In the genomic region with DNA sequence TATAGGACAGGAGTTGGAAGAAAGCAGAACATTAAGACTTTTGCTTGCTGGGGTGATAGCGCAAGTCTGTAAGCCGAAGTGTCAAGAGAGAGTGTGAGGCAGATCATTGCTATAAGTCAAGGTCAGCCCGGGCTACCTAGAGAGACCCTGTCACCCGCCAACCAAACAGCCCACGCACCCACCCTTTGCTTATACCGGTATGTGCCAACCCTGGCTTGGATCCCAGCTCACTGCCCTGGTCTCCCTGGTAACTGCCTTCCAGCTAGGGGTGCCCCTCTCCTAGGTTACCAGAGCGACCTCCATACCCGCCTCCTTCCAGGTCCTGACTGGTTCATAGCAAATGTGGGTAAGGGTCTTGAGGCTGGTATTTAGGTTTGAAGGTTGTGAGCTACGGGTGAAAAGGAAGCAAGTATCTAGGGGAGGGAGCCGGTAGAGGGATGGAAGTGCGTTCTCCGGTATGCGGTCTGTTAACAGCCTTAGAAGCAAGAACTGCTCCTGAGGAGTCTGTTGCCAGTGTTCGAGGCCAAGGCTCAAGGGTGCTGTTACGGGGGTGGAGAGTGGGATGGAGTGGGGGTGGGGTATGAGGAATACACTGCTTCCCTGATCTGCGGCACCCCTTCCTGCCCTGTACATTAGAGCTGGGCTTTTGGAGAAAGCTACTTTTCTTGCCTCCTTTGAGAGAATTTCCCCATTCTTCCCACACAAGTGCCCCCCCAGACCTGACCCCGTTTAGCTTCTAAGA, we compare ENCODE assay signal across 8 mouse cellular contexts. TPM values are rescaled to one million over a fixed set of nuclear protein-coding genes. Genes with fewer than 3 reads are reported as not detected.
DNase-seq lines count a peak whose midpoint lies in the region; ATAC-seq lines count a peak whose summit lies in the region.

No protein-coding gene starts in this region.

- no peak overlapping the region for H3K27ac ChIP-seq in intestine, embryonic 15.5 days
- H3K27ac ChIP-seq in limb, embryonic 13.5 days, result no peak overlapping the region

- H3K36me3 ChIP-seq in intestine, embryonic 15.5 days, result no peaks in the 10 kb centered on the region
- no peaks in the 10 kb centered on the region for H3K36me3 ChIP-seq in limb, embryonic 13.5 days

- no peak overlapping the region for H3K4me3 ChIP-seq in intestine, embryonic 15.5 days (replicated peaks)
- peak overlapping the region; percentile 16 for H3K4me3 ChIP-seq in limb, embryonic 13.5 days

- peak; percentile 33; the same call in 1 of the 2 replicates for ATAC-seq in cerebellum, adult (ENCODE audit: insufficient number of reproducible peaks, low FRiP score, low TSS enrichment)
- ATAC-seq in intestine, embryonic 15.5 days, result no peak
- ATAC-seq in limb, embryonic 13.5 days (ENCODE audit: low FRiP score, low read depth), result no peak

- 5% methylated on average over 17 of the region's 17 CpGs for WGBS in intestine, embryonic 15.5 days
- WGBS in limb, embryonic 13.5 days, result 2% methylated on average over 17 of the region's 17 CpGs

- peak overlapping the region; percentile 33 for H3K4me2 ChIP-seq in intestine, embryonic 15.5 days (replicated peaks)
- H3K4me2 ChIP-seq in limb, embryonic 13.5 days (replicated peaks), result peak overlapping the region; percentile 51

- DNase-seq in cerebellum, adult 11 months, result no peak
- DNase-seq in ovary, adult 18-20 months (ENCODE audit: low spot score), result peak; percentile 52
- DNase-seq in ovary, postnatal 10 days (ENCODE audit: low spot score), result no peak
- DNase-seq in spleen, postnatal 4 days (ENCODE audit: low spot score in 2 of 2), result no peak
- DNase-seq in urinary bladder, postnatal 14 days (ENCODE audit: low spot score), result no peak

- no peaks in the 10 kb centered on the region for H3K9me3 ChIP-seq in intestine, embryonic 15.5 days
- no peaks in the 10 kb centered on the region for H3K9me3 ChIP-seq in limb, embryonic 13.5 days

- H3K4me1 ChIP-seq in intestine, embryonic 15.5 days (replicated peaks), result peaks cover 8% of the 10 kb centered on the region; the same call in 1 of the 2 replicates
- H3K4me1 ChIP-seq in limb, embryonic 13.5 days, result peaks cover 30% of the 10 kb centered on the region

- H3K27me3 ChIP-seq in intestine, embryonic 15.5 days (replicated peaks), result peaks cover 14% of the 10 kb centered on the region
- H3K27me3 ChIP-seq in limb, embryonic 13.5 days, result peaks cover 16% of the 10 kb centered on the region

- H3K9ac ChIP-seq in intestine, embryonic 15.5 days, result no peak overlapping the region
- peak overlapping the region; percentile 45 for H3K9ac ChIP-seq in limb, embryonic 13.5 days

RNA-seq across cellular contexts. Expression of a gene that starts 4.6 kb away (rescaled TPM):
- 3.5 and 3.9 TPM in 2 replicates for polyA plus RNA-seq in intestine, embryonic 15.5 days (2015; fragmentation: Nextera tagmentation; extraction: Ambion mirVana)
- polyA plus RNA-seq in limb, embryonic 13.5 days (2015; fragmentation: Nextera tagmentation; extraction: Ambion mirVana), result 12.5 and 13.1 TPM in 2 replicates

RNA-seq across cellular contexts. Expression of a gene that starts 4.7 kb away (rescaled TPM):
- 708 and 725 TPM in 2 replicates for polyA plus RNA-seq in intestine, embryonic 15.5 days (2015; fragmentation: Nextera tagmentation; extraction: Ambion mirVana)
- 820 and 839 TPM in 2 replicates for polyA plus RNA-seq in limb, embryonic 13.5 days (2015; fragmentation: Nextera tagmentation; extraction: Ambion mirVana)

RNA-seq across cellular contexts. Expression of a gene that starts 26.6 kb away (rescaled TPM):
- 11.7 and 12.0 TPM in 2 replicates for polyA plus RNA-seq in intestine, embryonic 15.5 days (2015; fragmentation: Nextera tagmentation; extraction: Ambion mirVana)
- 12.2 and 12.9 TPM in 2 replicates for polyA plus RNA-seq in limb, embryonic 13.5 days (2015; fragmentation: Nextera tagmentation; extraction: Ambion mirVana)

RNA-seq across cellular contexts. Expression of a gene that starts 27.7 kb away (rescaled TPM):
- 194 and 203 TPM in 2 replicates for polyA plus RNA-seq in intestine, embryonic 15.5 days (2015; fragmentation: Nextera tagmentation; extraction: Ambion mirVana)
- 225 and 240 TPM in 2 replicates for polyA plus RNA-seq in limb, embryonic 13.5 days (2015; fragmentation: Nextera tagmentation; extraction: Ambion mirVana)

RNA-seq across cellular contexts. Expression of a gene that starts 37.5 kb away (rescaled TPM):
- polyA plus RNA-seq in intestine, embryonic 15.5 days (2015; fragmentation: Nextera tagmentation; extraction: Ambion mirVana), result 2.9 and 3.8 TPM in 2 replicates
- 4.8 and 5.5 TPM in 2 replicates for polyA plus RNA-seq in limb, embryonic 13.5 days (2015; fragmentation: Nextera tagmentation; extraction: Ambion mirVana)
